Mouse (Mus musculus) fat pad, adult 2 months (tissue): ENCODE measurements around the gene Dbi.

Experiments used
- DNase-seq: peaks from one replicate; pipeline ENCODE4 v3.0.0-alpha.2; 2011; ENCODE audit warnings: low read depth, low spot score; ENCODE audit errors: extremely low read depth

The Dbi gene

GRCm38 (mm10) chr1:120120969-120121811 lies at the start of gene Dbi, which contains the start of gene 3110009E18Rik:
Dbi (minus strand) TSS chr1:120121078.
3110009E18Rik (plus strand) TSS chr1:120121187.
- no peak for DNase-seq

- DNase-seq, result no peak
Observed at GRCm38 (mm10) chr1:120170307-120170706, 49.4 kb upstream of the Dbi start.

DNA sequence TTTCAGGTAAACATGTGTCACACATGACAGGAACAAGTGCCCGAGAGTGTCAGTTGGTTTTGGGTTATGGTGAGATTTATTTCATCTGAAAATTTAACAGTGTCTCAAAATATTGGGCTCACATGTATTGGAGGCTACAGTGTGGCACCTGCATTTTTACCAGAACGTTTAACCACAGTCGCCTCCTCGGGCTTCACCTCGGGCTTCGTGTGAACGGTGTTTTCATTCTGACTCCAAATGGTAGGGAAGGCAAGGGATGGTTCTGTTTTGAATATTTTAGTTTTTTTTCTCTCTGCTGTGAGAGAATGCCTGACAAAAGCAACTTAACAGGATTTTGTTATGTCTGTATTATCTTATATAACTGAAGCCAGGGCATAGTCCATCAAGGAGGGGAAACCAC lies 47.8 kb upstream of the Dbi start:
- no peak for DNase-seq

DNA sequence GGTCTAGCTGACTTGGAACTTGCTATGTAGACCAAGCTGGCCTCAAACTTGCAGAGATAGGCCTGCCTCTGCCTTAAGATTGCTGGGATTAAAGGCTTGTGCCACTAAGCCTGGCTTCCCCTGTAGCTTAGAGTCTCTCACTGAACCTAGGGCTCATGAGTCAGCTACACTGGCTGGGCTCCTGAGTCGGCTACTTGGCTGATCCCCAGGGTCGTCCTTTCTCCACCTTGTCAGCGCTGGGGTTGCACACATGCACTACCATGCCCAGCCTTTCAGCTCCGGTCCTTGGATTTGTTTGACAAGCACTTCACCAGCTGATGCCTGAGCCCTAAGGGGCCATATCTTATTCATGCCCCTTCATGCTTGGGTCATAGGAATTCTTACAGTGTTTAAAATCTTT lies 47.1 kb upstream of the Dbi start:
- no peak for DNase-seq

DNA sequence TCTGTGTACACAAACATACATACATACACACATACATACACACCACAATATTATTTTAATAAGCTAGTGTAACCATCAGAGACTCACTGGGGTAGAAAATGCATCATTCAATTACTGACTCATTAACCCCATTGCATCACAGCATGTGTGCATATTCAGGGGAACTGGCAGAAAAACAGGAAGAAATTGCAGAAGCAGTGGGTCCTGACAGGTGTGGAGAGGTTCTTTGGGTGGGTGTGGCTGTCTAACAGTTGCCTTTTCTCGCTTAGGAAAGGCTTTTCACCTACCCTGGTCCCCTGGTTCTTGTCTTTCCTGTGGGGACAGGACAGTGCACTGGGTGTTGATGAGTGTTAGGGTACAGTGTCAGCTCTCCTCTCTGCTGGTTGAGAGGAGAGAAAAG lies 41.7 kb upstream of the Dbi start:
- no peak for DNase-seq

GRCm38 (mm10) chr1:120161502-120161901 lies 40.6 kb upstream of the Dbi start:
- no peak for DNase-seq

GRCm38 (mm10) chr1:120158474-120159127 lies 37.7 kb upstream of the Dbi start:
- DNase-seq, result no peak

GRCm38 (mm10) chr1:120155325-120155724 lies 34.4 kb upstream of the Dbi start:
- DNase-seq, result no peak

GRCm38 (mm10) chr1:120154232-120154631 lies 33.4 kb upstream of the Dbi start:
- no peak for DNase-seq

- DNase-seq, result no peak
Observed at GRCm38 (mm10) chr1:120146994-120147393, 26.1 kb upstream of the Dbi start.

DNA sequence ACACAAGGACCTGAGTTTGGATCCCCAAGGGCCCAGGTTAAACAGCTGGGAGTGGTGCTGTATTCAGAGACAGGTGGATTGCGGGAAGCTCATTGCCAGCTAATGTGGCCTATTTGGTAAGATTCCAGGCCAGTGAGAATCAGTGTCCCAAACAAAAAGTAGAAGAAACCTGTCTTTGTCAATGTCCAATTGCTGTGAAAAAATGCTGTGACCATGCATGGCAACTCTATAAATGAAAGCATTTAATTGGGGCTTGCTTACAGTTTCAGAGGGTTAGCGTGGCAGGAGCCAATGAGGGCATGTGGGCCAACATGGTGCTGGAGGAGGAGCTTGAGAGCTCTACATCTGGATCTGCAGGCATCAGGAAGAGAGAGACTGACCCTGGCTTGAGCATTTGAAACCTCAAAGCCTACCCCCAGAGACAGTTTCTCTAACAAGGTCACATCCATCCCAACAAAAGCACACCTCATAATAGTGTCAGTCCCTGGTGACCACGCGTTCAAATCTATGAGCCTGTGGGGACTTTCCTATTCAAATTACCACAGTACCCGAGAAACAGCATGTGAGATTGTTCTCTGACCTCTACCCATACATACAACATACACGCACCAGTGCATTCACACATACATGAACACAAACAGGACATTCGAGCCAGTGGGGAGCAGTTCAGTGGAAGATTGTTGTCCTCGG lies 24.8 kb upstream of the Dbi start:
- no peak for DNase-seq

GRCm38 (mm10) chr1:120142551-120142950 lies 21.7 kb upstream of the Dbi start:
- no peak for DNase-seq

GRCm38 (mm10) chr1:120140144-120140693 lies 19.3 kb upstream of the Dbi start:
- DNase-seq, result no peak

DNA sequence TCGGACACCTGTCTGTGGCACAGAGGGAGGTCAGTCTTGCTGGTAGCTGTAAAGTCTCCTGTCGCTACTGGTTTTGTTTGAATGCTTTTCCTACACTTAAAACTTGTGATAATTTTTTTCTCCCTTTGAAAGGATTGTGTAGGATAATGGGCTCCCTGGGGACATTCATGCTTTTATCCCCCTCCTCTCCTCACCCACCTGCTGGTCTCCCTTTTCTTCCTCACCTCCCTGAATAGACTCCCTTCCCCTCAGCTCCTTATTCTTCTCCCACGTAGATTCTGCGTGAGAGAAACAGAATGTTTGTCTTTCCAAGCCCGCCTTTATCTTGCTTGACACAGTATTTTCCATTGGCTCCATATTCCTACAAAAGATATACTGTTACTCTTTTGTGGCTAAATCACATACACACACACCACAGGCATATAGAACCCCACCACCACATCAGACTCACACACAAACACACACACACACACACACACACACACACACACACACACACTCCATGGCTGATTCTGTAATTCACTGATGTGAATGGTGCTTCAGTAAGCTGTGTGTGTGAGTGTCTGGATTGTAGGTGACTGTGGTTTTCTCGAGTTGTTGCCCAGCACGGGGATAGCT lies 18.2 kb upstream of the Dbi start:
- no peak for DNase-seq

DNA sequence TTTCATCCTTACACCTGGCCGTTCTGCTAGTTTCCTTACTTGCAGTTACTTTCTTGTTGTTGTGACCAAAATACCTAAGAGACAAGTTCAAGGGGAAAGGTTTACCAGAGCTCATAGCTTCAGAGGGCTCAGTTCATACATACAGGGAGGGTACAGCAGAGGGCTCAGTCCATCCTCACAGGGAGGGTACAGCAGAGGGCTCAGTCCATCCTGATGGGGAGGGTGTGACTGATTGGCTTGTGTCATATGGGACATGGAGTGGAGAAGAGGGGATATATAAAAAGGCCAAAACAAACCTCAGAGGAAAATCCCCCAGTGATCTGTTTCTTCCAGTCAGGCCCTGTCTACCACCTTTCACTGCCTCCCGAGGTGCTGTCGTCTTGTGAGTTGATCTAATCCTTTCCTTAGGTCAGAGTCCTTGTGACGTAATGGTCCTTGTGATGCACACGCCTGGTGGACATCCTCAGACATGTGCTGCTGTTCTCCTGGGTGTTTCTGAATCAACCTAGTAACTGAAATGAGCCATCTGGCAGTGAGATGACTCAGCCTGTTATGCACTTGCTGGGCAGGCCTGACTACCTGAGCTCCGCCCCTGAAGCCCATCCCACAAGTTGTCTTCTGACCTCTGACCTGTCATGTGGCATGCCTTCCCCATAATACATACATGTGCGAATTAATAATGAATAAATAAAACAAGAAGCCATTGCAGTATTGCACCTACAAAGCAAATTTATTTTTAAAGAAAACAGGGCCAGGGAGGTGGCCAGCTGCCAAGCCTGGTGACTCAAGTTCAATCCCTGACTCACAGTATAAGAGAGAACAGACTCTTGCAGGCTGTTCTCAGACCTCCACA lies 15.3 kb upstream of the Dbi start:
- no peak for DNase-seq

DNA sequence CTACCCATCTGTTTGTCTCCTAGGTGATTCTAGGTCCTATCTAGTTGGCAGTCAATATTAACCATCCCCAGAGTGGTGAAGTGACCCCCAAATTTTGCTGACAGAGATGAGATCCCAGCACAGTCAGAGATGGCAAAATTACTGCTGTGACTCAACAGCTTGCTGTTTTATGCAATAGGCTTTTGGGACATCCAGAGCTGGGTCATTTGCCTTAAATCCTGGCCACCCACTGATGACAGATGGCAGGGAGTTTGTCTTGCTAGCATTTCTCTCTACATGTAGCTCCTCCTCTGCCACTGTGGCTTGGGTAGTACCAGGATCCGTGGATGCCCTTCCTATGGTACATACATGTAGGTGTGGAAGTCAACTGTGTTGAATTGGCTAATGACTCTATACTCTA lies 11.5 kb upstream of the Dbi start:
- DNase-seq, result no peak

DNA sequence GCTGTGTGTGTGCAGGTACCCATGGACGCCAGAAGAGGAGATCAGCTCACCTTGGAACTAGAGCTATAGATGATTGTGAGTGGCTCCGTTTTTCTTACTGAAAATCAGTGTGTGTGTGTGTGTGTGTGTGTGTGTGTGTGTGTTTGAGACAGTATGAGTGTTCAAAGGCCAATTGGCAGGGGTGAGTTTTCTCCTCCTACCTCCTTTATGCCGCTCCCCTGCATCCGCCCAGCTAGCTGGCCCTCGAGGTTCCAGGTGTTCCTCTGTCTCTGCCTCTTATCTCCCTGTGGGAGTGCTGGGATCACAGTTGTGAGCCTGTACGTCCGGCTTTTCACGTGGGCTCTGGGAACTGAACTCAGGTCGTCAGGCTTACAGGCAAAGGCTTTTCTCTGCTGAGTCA lies 5.4 kb upstream of the Dbi start:
- no peak for DNase-seq

GRCm38 (mm10) chr1:120125471-120125870 lies 4.6 kb upstream of the Dbi start:
- no peak for DNase-seq

- no peak for DNase-seq
Observed at GRCm38 (mm10) chr1:120124839-120125238, 4.0 kb upstream of the Dbi start.
